Mouse (Mus musculus) ES-E14 (cell line): Measurements from ENCODE around the gene Ifnz. TPM values are rescaled to one million over a fixed set of nuclear protein-coding genes. Genes with fewer than 3 reads are reported as not detected.
"Not testable (repeated sequence)": the region's sequence is repeated elsewhere in the genome, so short reads cannot be mapped to it uniquely, and the experiment has no call there.

Experiments
- DNase-seq: peaks from one replicate; pipeline ENCODE4 v3.0.0-alpha.2; 2013; ENCODE audit warnings: low read depth, low spot score
- H3K27ac ChIP-seq: 2 replicates; pipeline ENCODE4 v1.5.1; 2012; ENCODE audit warnings: low read depth, mild to moderate bottlenecking, low read length, moderate library complexity, mixed read lengths; ENCODE audit not compliant: poor library complexity, insufficient read depth, severe bottlenecking
- H3K36me3 ChIP-seq: 2 replicates; pipeline ENCODE4 v1.6.1; 2012; ENCODE audit warnings: mild to moderate bottlenecking, low read length, moderate library complexity, mixed read lengths; ENCODE audit not compliant: control insufficient read depth, poor library complexity, insufficient read depth, severe bottlenecking
- H3K4me1 ChIP-seq, 2 experiments: fragments of 150-350 bp in 1 of 2; sonication (generic) in 1 of 2; 2 replicates each; pipeline ENCODE4 v1.6.1; 2012; ENCODE audit warnings: low read length in 2 of 2, mild to moderate bottlenecking in 1 of 2, mixed read lengths in 1 of 2; ENCODE audit not compliant: control insufficient read depth in 2 of 2, insufficient read depth in 2 of 2, poor library complexity in 1 of 2
- H3K4me3 ChIP-seq, 2 experiments: fragments of 150-350 bp in 1 of 2; sonication (generic) in 1 of 2; 2 replicates each; pipeline ENCODE4 v1.5.1; 2012; ENCODE audit warnings: low read length in 2 of 2, low read depth in 1 of 2, mild to moderate bottlenecking in 1 of 2, mixed read lengths in 1 of 2; ENCODE audit not compliant: insufficient read depth in 1 of 2, poor library complexity in 1 of 2, severe bottlenecking in 1 of 2
- H3K9ac ChIP-seq: 2 replicates; pipeline ENCODE4 v1.6.1; 2012; ENCODE audit warnings: low read depth, mild to moderate bottlenecking, low read length, mixed read lengths; ENCODE audit not compliant: poor library complexity, insufficient read depth, severe bottlenecking
- H3K9me3 ChIP-seq: fragments of 150-350 bp; sonication (generic); 2 replicates; pipeline ENCODE4 v1.6.1; 2012; ENCODE audit warnings: low read depth, mild to moderate bottlenecking, low read length; ENCODE audit not compliant: control insufficient read depth, insufficient read depth
- in situ Hi-C, 2 experiments: fragments of 600-800 bp; cut with MboI; formaldehyde crosslinking; loops; one replicate each; pipeline ENCODE4 v1.15.1; 2025; ENCODE audit warnings: low sequenced_read_pairs in 2 of 2, inconsistent platforms in 1 of 2; ENCODE audit not compliant: unreplicated experiment in 2 of 2
- total RNA-seq: library from RNA; depleted of rRNA; stranded (reverse); fragments of 300-350 nt; gene quantifications from 2 replicates; pipeline ENCODE4 v1.2.3, GENCODE M21; 2012

Gene Ifnz
- total RNA-seq, 1 experiment, result not detected

GRCm38 (mm10) chr4:88782335-88782734 lies 404 bp downstream of the Ifnz start:
- H3K4me3 ChIP-seq, H3K27ac ChIP-seq, H3K9me3 ChIP-seq, H3K36me3 ChIP-seq, DNase-seq, in situ Hi-C loops, H3K4me1 ChIP-seq, H3K9ac ChIP-seq: not testable (repeated sequence)

GRCm38 (mm10) chr4:88785409-88785808 lies 3.5 kb downstream of the Ifnz start, which contains the start of gene Gm13276:
Gene Gm13276, plus strand, starts transcription at chr4:88785709.
- H3K36me3 ChIP-seq, DNase-seq, H3K4me1 ChIP-seq, in situ Hi-C loops, H3K9ac ChIP-seq, H3K27ac ChIP-seq, H3K4me3 ChIP-seq, H3K9me3 ChIP-seq: not testable (repeated sequence)

GRCm38 (mm10) chr4:88788402-88788801 lies 6.5 kb downstream of the Ifnz start, which contains the start of gene Gm13277:
Gene Gm13277, plus strand, starts transcription at chr4:88788632.
- H3K27ac ChIP-seq, H3K36me3 ChIP-seq, in situ Hi-C loops, H3K4me3 ChIP-seq, H3K9me3 ChIP-seq, H3K4me1 ChIP-seq, H3K9ac ChIP-seq, DNase-seq: not testable (repeated sequence)

- DNase-seq, in situ Hi-C loops, H3K27ac ChIP-seq, H3K36me3 ChIP-seq, H3K9ac ChIP-seq, H3K9me3 ChIP-seq, H3K4me3 ChIP-seq, H3K4me1 ChIP-seq: not testable (repeated sequence)
These were observed 9.3 kb downstream of the Ifnz start, which contains the start of gene Gm13278 for GRCm38 (mm10) chr4:88791250-88791649. Gene Gm13278, plus strand, starts transcription at chr4:88791550.

- H3K9ac ChIP-seq, H3K36me3 ChIP-seq, H3K27ac ChIP-seq, DNase-seq, H3K4me3 ChIP-seq, in situ Hi-C loops, H3K4me1 ChIP-seq, H3K9me3 ChIP-seq: not testable (repeated sequence)
These were observed 12.2 kb downstream of the Ifnz start, which contains the start of gene Gm13275 for GRCm38 (mm10) chr4:88793936-88794675. Gene Gm13275, plus strand, starts transcription at chr4:88794487.

- H3K4me1 ChIP-seq, H3K27ac ChIP-seq, H3K36me3 ChIP-seq, DNase-seq, H3K9me3 ChIP-seq, H3K4me3 ChIP-seq, H3K9ac ChIP-seq, in situ Hi-C loops: not testable (repeated sequence)
These were observed 15.2 kb downstream of the Ifnz start, which contains the start of gene Gm13279 for GRCm38 (mm10) chr4:88797097-88797496. Gene Gm13279, plus strand, starts transcription at chr4:88797397.

- DNase-seq, H3K36me3 ChIP-seq, H3K27ac ChIP-seq, H3K9me3 ChIP-seq, H3K9ac ChIP-seq, H3K4me3 ChIP-seq, H3K4me1 ChIP-seq, in situ Hi-C loops: not testable (repeated sequence)
These were observed 17.4 kb downstream of the Ifnz start, which contains the start of gene Gm13285 for GRCm38 (mm10) chr4:88799365-88799764. Gene Gm13285, plus strand, starts transcription at chr4:88799665.

GRCm38 (mm10) chr4:88802954-88803353 lies 21.0 kb downstream of the Ifnz start, which contains the start of gene Gm13287:
Gene Gm13287, plus strand, starts transcription at chr4:88803254.
- H3K4me1 ChIP-seq, DNase-seq, H3K27ac ChIP-seq: not testable (repeated sequence)

More at GRCm38 (mm10) chr4:88802954-88803353, 21.0 kb downstream of the Ifnz start, which contains the start of gene Gm13287:
- H3K9ac ChIP-seq, H3K36me3 ChIP-seq, in situ Hi-C loops, H3K4me3 ChIP-seq, H3K9me3 ChIP-seq: not testable (repeated sequence)
